Mouse (Mus musculus): ENCODE data around the gene Junb.

Junb gene

GRCm38 (mm10) chr8:84978248-84978940 lies at the start of gene Junb:
Gene Junb (minus strand): TSS chr8:84978718.
- peak; percentile 97 for DNase-seq

- no peak for DNase-seq
These were observed 49.4 kb upstream of the Junb start for GRCm38 (mm10) chr8:85027922-85028321.

DNA sequence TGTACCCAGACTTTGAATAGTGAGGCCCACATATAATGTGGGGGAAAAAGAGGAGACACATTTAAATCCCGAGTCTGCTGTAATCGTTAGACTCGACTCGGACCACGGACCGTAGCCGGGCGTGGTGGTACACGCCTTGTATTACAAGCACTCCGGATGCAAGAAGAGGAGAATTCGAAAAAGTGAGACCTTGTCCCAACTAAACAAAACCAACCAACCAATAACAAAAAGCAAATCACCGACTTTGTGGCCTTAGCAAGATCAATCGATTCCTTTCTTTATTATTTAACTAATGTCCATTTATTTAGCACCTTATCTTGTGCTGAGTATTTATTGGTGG lies 49.0 kb upstream of the Junb start:
- DNase-seq, result no peak

- peak; percentile 96 for DNase-seq
These were observed 48.4 kb upstream of the Junb start, which contains the start of gene Trir for GRCm38 (mm10) chr8:85026670-85027515. Gene Trir (plus strand): TSS chr8:85026823.

GRCm38 (mm10) chr8:85025098-85025932 lies 46.8 kb upstream of the Junb start, which contains the start of gene Asna1:
Gene Asna1 (minus strand): TSS chr8:85025281.
- DNase-seq, result peak; percentile 89

- DNase-seq, result no peak
These were observed 45.3 kb upstream of the Junb start for GRCm38 (mm10) chr8:85023846-85024245.

GRCm38 (mm10) chr8:85021514-85022055 lies 43.1 kb upstream of the Junb start:
- no peak for DNase-seq

DNA sequence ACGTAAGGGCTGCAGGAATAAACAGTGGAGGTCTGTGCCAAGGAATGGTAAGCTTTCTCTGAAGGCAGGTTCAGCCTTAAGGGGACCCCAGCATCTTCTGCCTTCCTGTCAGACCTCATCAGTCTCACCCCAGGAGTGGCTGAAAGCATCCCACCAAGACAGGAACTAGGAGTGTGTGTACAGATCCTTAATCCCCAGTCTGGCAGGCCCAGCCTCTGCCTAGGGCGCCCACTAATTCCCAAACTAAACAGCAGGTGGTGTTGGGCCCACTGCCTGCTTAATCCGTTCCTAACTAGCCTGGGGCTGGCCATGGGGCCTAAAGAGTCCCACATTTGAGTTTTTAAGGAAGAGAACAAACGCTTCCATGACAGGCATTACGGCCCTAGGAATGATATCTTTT lies 38.7 kb upstream of the Junb start:
- no peak for DNase-seq

- DNase-seq, result no peak
These were observed 38.2 kb upstream of the Junb start for GRCm38 (mm10) chr8:85016724-85017123.

DNA sequence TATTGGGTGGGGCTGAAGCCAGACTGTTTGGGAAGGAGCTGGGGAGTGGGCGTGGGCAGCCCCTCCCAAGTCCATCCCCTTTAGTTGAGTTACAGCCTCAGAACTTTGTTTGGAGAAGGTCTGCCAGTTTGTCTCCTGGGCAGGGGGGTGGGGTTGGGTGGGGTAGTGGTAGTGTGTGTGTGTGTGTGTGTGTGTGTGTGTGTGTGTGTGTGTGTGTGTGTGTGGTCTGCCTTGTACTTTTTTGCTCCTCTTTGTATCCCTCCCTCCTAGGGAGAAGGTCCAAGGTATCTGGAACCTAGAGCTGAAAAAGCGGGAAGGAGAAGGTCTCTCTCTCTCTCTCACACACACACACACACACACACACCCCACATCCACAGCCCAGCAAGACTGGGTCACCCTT lies 35.9 kb upstream of the Junb start, which contains the start of gene Best2:
Best2 (minus strand) TSS at position 101 of the 400 bp plus-strand sequence.
- DNase-seq, result no peak

DNA sequence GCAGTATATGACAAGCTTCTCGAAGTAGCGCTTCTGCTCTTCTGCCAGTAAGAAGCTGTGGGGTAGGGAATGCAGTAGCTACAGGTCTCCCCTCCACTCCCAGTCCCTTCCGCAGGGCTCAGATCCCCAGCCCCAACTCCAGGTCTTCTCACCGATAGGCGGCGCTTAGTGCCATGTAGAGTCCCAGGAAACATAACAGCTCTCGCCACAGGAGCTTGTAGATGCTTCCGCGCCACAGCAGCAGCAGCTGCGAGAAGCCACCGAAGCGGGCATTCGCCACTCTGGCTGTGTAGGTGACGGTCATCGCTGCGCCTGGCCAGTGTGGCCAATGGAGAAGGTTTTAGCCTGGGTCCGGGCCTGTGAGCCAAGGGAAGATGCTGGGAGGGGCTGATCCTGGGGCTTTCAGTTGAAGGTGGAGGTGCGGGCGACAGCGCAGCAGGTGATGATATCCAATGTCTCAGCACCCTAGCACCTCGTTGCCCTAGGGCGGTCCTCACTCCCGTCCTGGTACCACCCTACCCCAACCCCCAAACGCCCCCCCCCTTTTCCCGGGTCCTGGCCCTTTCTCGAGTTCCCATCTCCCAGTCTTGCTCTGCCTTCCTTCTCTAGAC lies 34.8 kb upstream of the Junb start:
- peak; percentile 82 for DNase-seq

DNA sequence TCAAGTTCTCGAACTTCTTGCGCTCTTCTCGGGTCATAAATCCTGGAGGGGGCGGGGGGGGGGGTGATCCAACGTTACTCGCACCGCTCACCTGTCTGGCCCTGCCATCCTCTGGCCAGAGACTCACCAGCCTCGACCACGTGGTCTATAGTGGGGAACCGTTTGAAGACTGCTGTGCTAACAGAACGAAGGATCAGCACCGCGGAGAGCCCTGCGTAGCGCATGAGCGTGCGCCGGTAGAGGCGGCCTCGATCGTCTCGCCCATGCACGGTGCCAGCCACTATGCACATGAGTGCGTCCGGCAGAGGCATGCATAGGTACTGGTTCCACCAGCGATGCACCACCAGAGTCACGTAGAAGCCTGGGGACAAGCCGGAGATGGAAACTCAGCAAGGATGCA lies 32.7 kb upstream of the Junb start:
- DNase-seq, result no peak

DNA sequence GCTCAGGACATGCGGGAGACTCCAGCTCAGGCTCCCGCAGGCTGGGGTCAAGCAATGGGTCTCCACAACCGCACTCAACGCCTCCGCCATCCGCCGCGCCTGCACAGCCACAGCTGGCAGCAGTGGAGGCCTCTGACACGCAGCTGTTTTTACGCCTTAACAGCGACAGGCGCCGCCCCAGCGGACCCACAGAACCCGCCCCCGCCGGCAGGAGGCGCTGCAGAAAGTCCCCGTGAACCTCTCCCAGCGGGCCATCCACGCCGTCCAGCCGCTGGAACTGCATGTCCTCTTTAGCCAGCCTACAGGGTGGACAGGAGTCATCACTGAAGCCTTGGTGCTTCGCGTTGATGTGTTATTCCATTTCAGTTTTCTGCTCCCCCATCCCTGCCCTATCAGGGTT lies 29.2 kb upstream of the Junb start:
- DNase-seq, result no peak

GRCm38 (mm10) chr8:84997649-84998295 lies 19.3 kb upstream of the Junb start:
- DNase-seq, result peak; percentile 93

GRCm38 (mm10) chr8:84996978-84997377 lies 18.5 kb upstream of the Junb start:
- no peak for DNase-seq

DNA sequence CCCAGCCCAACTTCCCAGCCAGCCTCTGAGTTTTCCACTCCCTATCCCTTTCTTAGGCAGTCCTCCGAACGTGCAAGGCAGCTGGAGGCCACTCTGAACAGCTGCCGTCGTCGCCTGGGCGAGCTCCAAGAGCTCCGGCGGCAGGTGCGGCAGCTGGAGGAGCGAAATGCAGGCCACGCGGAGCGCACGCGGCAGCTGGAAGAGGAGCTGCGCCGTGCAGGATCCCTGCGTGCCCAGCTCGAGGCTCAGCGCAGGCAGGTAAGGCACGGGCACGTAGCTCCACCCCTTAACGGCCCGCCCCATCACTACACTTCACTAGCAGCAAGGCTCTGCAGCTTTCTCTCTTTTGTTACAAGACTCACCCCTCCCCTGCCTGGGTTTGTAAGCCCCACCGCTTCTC lies 17.2 kb upstream of the Junb start:
- DNase-seq, result no peak

GRCm38 (mm10) chr8:84994375-84994774 lies 15.9 kb upstream of the Junb start:
- DNase-seq, result no peak

- DNase-seq, result no peak
These were observed 12.3 kb upstream of the Junb start for GRCm38 (mm10) chr8:84990836-84991235.

- peak; percentile 96 for DNase-seq
These were observed 11.8 kb upstream of the Junb start, which contains the start of gene Hook2 for GRCm38 (mm10) chr8:84990349-84990748. Gene Hook2 (plus strand): TSS chr8:84990603.

- peak; percentile 90 for DNase-seq
These were observed 11.3 kb upstream of the Junb start for GRCm38 (mm10) chr8:84989810-84990209.

GRCm38 (mm10) chr8:84989311-84989731 lies 10.8 kb upstream of the Junb start:
- no peak for DNase-seq

- DNase-seq, result no peak
These were observed 9.4 kb upstream of the Junb start for GRCm38 (mm10) chr8:84987903-84988302.

Data from right cerebral cortex, adult 18-20 months (tissue).